In genomic region chr10:38884641-38885040, GRCm38 (mm10) we compare ENCODE assay signal across 15 mouse cellular contexts.
A peak's percentile ranks its signal among the peaks of the same experiment; 100 is the strongest.
DNase-seq lines count a peak whose midpoint lies in the region; ATAC-seq lines count a peak whose summit lies in the region.
"Had no signal": no experiment of that assay in that cellular context is flagged by ENCODE, and none has a peak within 500 bp of the region (broad histone marks: within the 10 kb centered on the region; RNA-seq: fewer than 3 reads in every experiment).

No protein-coding gene starts in this region.

- H3K27me3 ChIP-seq in hindbrain, embryonic 10.5 days (ENCODE audit: insufficient read depth, poor library complexity, severe bottlenecking): no peaks in the 10 kb centered on the region
- H3K27me3 ChIP-seq in hindbrain, embryonic 13.5 days: no peaks in the 10 kb centered on the region
- H3K27me3 ChIP-seq: embryonic facial prominence, embryonic 12.5 days; forebrain, embryonic 12.5 days; neural tube, embryonic 13.5 days had no signal

- H3K4me3 ChIP-seq in hindbrain, embryonic 10.5 days: no peak overlapping the region
- no peak overlapping the region for H3K4me3 ChIP-seq in hindbrain, embryonic 13.5 days
- H3K4me3 ChIP-seq: embryonic facial prominence, embryonic 12.5 days; forebrain, embryonic 12.5 days; neural tube, embryonic 13.5 days had no signal

- H3K4me1 ChIP-seq in hindbrain, embryonic 10.5 days (replicated peaks): peaks cover 10% of the 10 kb centered on the region
- H3K4me1 ChIP-seq in hindbrain, embryonic 13.5 days (replicated peaks): no peaks in the 10 kb centered on the region
- H3K4me1 ChIP-seq: forebrain, embryonic 12.5 days; neural tube, embryonic 13.5 days had no signal

- no peak for ATAC-seq in hindbrain, embryonic 13.5 days (ENCODE audit: low FRiP score)

- no peak for DNase-seq in hindbrain, embryonic 10.5 days (ENCODE audit: low spot score)
- peak; percentile 35 to 50 for DNase-seq in spleen, postnatal 36 days (ENCODE audit: low spot score in 2 of 2)
- DNase-seq in spleen, adult 12 weeks (ENCODE audit: low spot score): no peak
- peak; percentile 1 to 28 for DNase-seq in natural killer cell, adult 2 months (ENCODE audit: low spot score in 2 of 2)
- peak; percentile 44 for DNase-seq in thymus, postnatal 4 days
- no peak for DNase-seq in urinary bladder, postnatal 36 days (ENCODE audit: low spot score in 2 of 2)
- no peak for DNase-seq in MN1 (ENCODE audit: low spot score)
- DNase-seq: cerebellum, adult 18-20 months; gastrocnemius, postnatal 10 days; left cerebral cortex, postnatal 4 days; midbrain, embryonic 14.5 days had no signal

- peak overlapping the region; percentile 50 for H3K27ac ChIP-seq in hindbrain, embryonic 10.5 days
- no peak overlapping the region for H3K27ac ChIP-seq in hindbrain, embryonic 13.5 days
- H3K27ac ChIP-seq: embryonic facial prominence, embryonic 12.5 days; forebrain, embryonic 12.5 days; neural tube, embryonic 13.5 days had no signal

- 68% methylated on average over 4 of the region's 4 CpGs for WGBS in hindbrain, embryonic 10.5 days
- WGBS in hindbrain, embryonic 13.5 days: 72% methylated on average over 4 of the region's 4 CpGs

- no peaks in the 10 kb centered on the region for H3K36me3 ChIP-seq in hindbrain, embryonic 10.5 days
- no peaks in the 10 kb centered on the region for H3K36me3 ChIP-seq in hindbrain, embryonic 13.5 days
- H3K36me3 ChIP-seq: embryonic facial prominence, embryonic 12.5 days; forebrain, embryonic 12.5 days; neural tube, embryonic 13.5 days had no signal

- no peaks in the 10 kb centered on the region for H3K9me3 ChIP-seq in hindbrain, embryonic 10.5 days
- no peaks in the 10 kb centered on the region for H3K9me3 ChIP-seq in hindbrain, embryonic 13.5 days
- H3K9me3 ChIP-seq: embryonic facial prominence, embryonic 12.5 days; forebrain, embryonic 12.5 days; neural tube, embryonic 13.5 days had no signal

- H3K4me2 ChIP-seq in hindbrain, embryonic 13.5 days: no peak overlapping the region
- H3K4me2 ChIP-seq: embryonic facial prominence, embryonic 12.5 days; forebrain, embryonic 12.5 days; neural tube, embryonic 13.5 days had no signal

- no peak overlapping the region for H3K9ac ChIP-seq in hindbrain, embryonic 13.5 days
- H3K9ac ChIP-seq: embryonic facial prominence, embryonic 12.5 days; forebrain, embryonic 12.5 days; neural tube, embryonic 13.5 days had no signal

Comparison
In these comparisons a context has a peak if more than half of its experiments do, and no peak if none do; other contexts are left out.
1. DNase-seq: peak in spleen, postnatal 36 days (2 of 2), natural killer cell, adult 2 months (2 of 2) and thymus, postnatal 4 days (single experiment); none in hindbrain, embryonic 10.5 days (single experiment), spleen, adult 12 weeks (single experiment), urinary bladder, postnatal 36 days (0 of 2) and MN1 (single experiment).